In genomic region chr1:46922904-46923303, GRCm38 (mm10) we compare ENCODE assay signal across 17 mouse cellular contexts. TPM values are rescaled to one million over a fixed set of nuclear protein-coding genes. Genes with fewer than 3 reads are reported as not detected.
DNase-seq lines count a peak whose midpoint lies in the region; ATAC-seq and TF ChIP-seq lines count a peak whose summit lies in the region.
"Had no signal": no experiment of that assay in that cellular context is flagged by ENCODE, and none has a peak within 500 bp of the region (broad histone marks: within the 10 kb centered on the region; RNA-seq: fewer than 3 reads in every experiment).

No protein-coding gene starts in this region.

- 89% methylated on average over 7 of the region's 7 CpGs for WGBS in midbrain, embryonic 16.5 days
- 94% methylated on average over 7 of the region's 7 CpGs for WGBS in kidney, embryonic 14.5 days
- 91% methylated on average over 7 of the region's 7 CpGs for WGBS in forebrain, embryonic 13.5 days

- no peaks in the 10 kb centered on the region for H3K36me3 ChIP-seq in midbrain, embryonic 16.5 days (ENCODE audit: control insufficient read depth, insufficient read depth, low read length)
- no peaks in the 10 kb centered on the region for H3K36me3 ChIP-seq in kidney, embryonic 14.5 days (ENCODE audit: control insufficient read depth, insufficient read depth, low read length)
- H3K36me3 ChIP-seq in forebrain, embryonic 13.5 days (ENCODE audit: poor library complexity, severe bottlenecking): no peaks in the 10 kb centered on the region
- H3K36me3 ChIP-seq: embryonic facial prominence, embryonic 12.5 days; heart, embryonic 12.5 days; hindbrain, embryonic 15.5 days had no signal

- peak overlapping the region; percentile 17; the same call in 1 of the 2 replicates for H3K4me3 ChIP-seq in layer of hippocampus, adult 2 months
- H3K4me3 ChIP-seq in midbrain, embryonic 16.5 days (ENCODE audit: low read depth, low read length): no peak overlapping the region
- no peak overlapping the region for H3K4me3 ChIP-seq in kidney, embryonic 14.5 days (ENCODE audit: low read length)
- H3K4me3 ChIP-seq in forebrain, embryonic 13.5 days: no peak overlapping the region
- H3K4me3 ChIP-seq: embryonic facial prominence, embryonic 12.5 days; heart, embryonic 12.5 days; hindbrain, embryonic 15.5 days had no signal

- peak overlapping the region; percentile 73; the same call in 1 of the 2 replicates for H3K27ac ChIP-seq in layer of hippocampus, adult 2 months
- H3K27ac ChIP-seq in midbrain, embryonic 16.5 days (ENCODE audit: low read length): no peak overlapping the region
- no peak overlapping the region for H3K27ac ChIP-seq in kidney, embryonic 14.5 days (ENCODE audit: low read depth, low read length)
- no peak overlapping the region for H3K27ac ChIP-seq in forebrain, embryonic 13.5 days
- H3K27ac ChIP-seq: embryonic facial prominence, embryonic 12.5 days; hindbrain, embryonic 15.5 days had no signal

- peak; percentile 77 for ATAC-seq in CD4-positive, CD25-positive, alpha-beta regulatory T cell, adult 4 months
- ATAC-seq in inflammation-experienced regulatory T-cells, adult 6 months: peak; percentile 80
- ATAC-seq in midbrain, embryonic 16.5 days: no peak
- ATAC-seq in kidney, embryonic 14.5 days (ENCODE audit: low FRiP score, low TSS enrichment): no peak
- ATAC-seq in forebrain, embryonic 13.5 days: no peak
- ATAC-seq: forebrain, embryonic 16.5 days had no signal

- no peak overlapping the region for H3K9ac ChIP-seq in midbrain, embryonic 16.5 days (ENCODE audit: low read depth, low read length)
- no peak overlapping the region for H3K9ac ChIP-seq in kidney, embryonic 14.5 days (ENCODE audit: low read depth, low read length)
- no peak overlapping the region for H3K9ac ChIP-seq in forebrain, embryonic 13.5 days
- H3K9ac ChIP-seq: embryonic facial prominence, embryonic 12.5 days; heart, embryonic 12.5 days; hindbrain, embryonic 15.5 days had no signal

- no peak for TF ChIP-seq CTCF in layer of hippocampus, adult 2 months (conservative IDR thresholded peaks at IDR 0.05)

- H3K9me3 ChIP-seq in midbrain, embryonic 16.5 days (replicated peaks; ENCODE audit: control insufficient read depth, low read length, poor library complexity, severe bottlenecking): no peaks in the 10 kb centered on the region
- H3K9me3 ChIP-seq in kidney, embryonic 14.5 days (ENCODE audit: control insufficient read depth, low read length): no peaks in the 10 kb centered on the region
- H3K9me3 ChIP-seq in forebrain, embryonic 13.5 days (replicated peaks): no peaks in the 10 kb centered on the region
- H3K9me3 ChIP-seq: embryonic facial prominence, embryonic 12.5 days; heart, embryonic 12.5 days; hindbrain, embryonic 15.5 days had no signal

- H3K4me1 ChIP-seq in midbrain, embryonic 16.5 days (ENCODE audit: control insufficient read depth, insufficient read depth, low read length): no peaks in the 10 kb centered on the region
- H3K4me1 ChIP-seq in kidney, embryonic 14.5 days (ENCODE audit: control insufficient read depth, insufficient read depth, low read length): no peaks in the 10 kb centered on the region
- H3K4me1 ChIP-seq in forebrain, embryonic 13.5 days: no peaks in the 10 kb centered on the region
- H3K4me1 ChIP-seq: embryonic facial prominence, embryonic 12.5 days; heart, embryonic 12.5 days; hindbrain, embryonic 15.5 days had no signal

- DNase-seq in layer of hippocampus, adult 2 months (ENCODE audit: low spot score in 2 of 2): no peak
- no peak for DNase-seq in layer of hippocampus, adult 18-20 months (ENCODE audit: low spot score in 2 of 2)
- DNase-seq: adrenal gland, postnatal 10 days; cerebellum, adult 11-12 months; cerebellum, adult 9-10 months; cerebellum, postnatal 25 days; gastrocnemius, postnatal 14 days; heart, postnatal 36 days had no signal

- no peaks in the 10 kb centered on the region for H3K27me3 ChIP-seq in midbrain, embryonic 16.5 days (ENCODE audit: control insufficient read depth, insufficient read depth, low read depth, low read length)
- no peaks in the 10 kb centered on the region for H3K27me3 ChIP-seq in kidney, embryonic 14.5 days (ENCODE audit: control insufficient read depth, insufficient read depth, low read length)
- no peaks in the 10 kb centered on the region for H3K27me3 ChIP-seq in forebrain, embryonic 13.5 days
- H3K27me3 ChIP-seq: embryonic facial prominence, embryonic 12.5 days; heart, embryonic 12.5 days; hindbrain, embryonic 15.5 days had no signal

- no peak overlapping the region for H3K4me2 ChIP-seq in midbrain, embryonic 16.5 days (ENCODE audit: low read length)
- no peak overlapping the region for H3K4me2 ChIP-seq in kidney, embryonic 14.5 days (replicated peaks; ENCODE audit: low read depth, low read length)
- H3K4me2 ChIP-seq in forebrain, embryonic 13.5 days: no peak overlapping the region
- H3K4me2 ChIP-seq: embryonic facial prominence, embryonic 12.5 days; heart, embryonic 12.5 days; hindbrain, embryonic 15.5 days had no signal

RNA-seq across cellular contexts. Expression of gene Slc39a10, which starts 30.3 kb away (rescaled TPM):
- 100 to 1,000 TPM in 1 of 2 experiments, 10 to 100 TPM in 1; 90.9 to 108 TPM for total RNA-seq in layer of hippocampus, adult 2 months (2021)
- total RNA-seq in layer of hippocampus, adult 18-20 months (2021): 100 to 1,000 TPM in 1 of 2 experiments, 10 to 100 TPM in 1; 96.4 to 102 TPM
- 10 to 100 TPM; 15.2 to 15.8 TPM for polyA plus RNA-seq in CD4-positive, CD25-positive, alpha-beta regulatory T cell, adult 4 months (2017; shearing (Covaris generic))
- polyA plus RNA-seq in inflammation-experienced regulatory T-cells, adult 6 months (2017; shearing (Covaris generic)): 10 to 100 TPM; 12.0 to 16.0 (median 14.8) TPM
- 73.6 and 84.4 TPM in 2 replicates for polyA plus RNA-seq in midbrain, embryonic 16.5 days (2015; fragmentation: Nextera tagmentation; extraction: Ambion mirVana)
- 47.5 and 66.8 TPM in 2 replicates for polyA plus RNA-seq in kidney, embryonic 14.5 days (2014; fragmentation: Nextera tagmentation; extraction: Ambion mirVana)
- polyA plus RNA-seq in forebrain, embryonic 13.5 days (2015; fragmentation: Nextera tagmentation; extraction: Ambion mirVana): 53.9 and 56.5 TPM in 2 replicates

Comparison
In these comparisons a context has a peak if more than half of its experiments do, and no peak if none do; other contexts are left out.
1. ATAC-seq: peak in CD4-positive, CD25-positive, alpha-beta regulatory T cell, adult 4 months (single experiment) and inflammation-experienced regulatory T-cells, adult 6 months (single experiment); none in midbrain, embryonic 16.5 days (single experiment), kidney, embryonic 14.5 days (single experiment) and forebrain, embryonic 13.5 days (single experiment).